Mouse (Mus musculus) megakaryocyte, embryonic 14.5 days (primary cell): ENCODE measurements around the gene Zfx.

Experiments
- FLI1 ChIP-seq: IDR thresholded peaks from 2 replicates; pipeline ENCODE4 v1.6.1; 2012; ENCODE audit warnings: low read length, inconsistent platforms, mixed read lengths
- GATA1 ChIP-seq: IDR thresholded peaks from 3 replicates; pipeline ENCODE4 v1.6.1; 2012; ENCODE audit warnings: mixed read lengths, low read length, inconsistent platforms, borderline replicate concordance

DNA sequence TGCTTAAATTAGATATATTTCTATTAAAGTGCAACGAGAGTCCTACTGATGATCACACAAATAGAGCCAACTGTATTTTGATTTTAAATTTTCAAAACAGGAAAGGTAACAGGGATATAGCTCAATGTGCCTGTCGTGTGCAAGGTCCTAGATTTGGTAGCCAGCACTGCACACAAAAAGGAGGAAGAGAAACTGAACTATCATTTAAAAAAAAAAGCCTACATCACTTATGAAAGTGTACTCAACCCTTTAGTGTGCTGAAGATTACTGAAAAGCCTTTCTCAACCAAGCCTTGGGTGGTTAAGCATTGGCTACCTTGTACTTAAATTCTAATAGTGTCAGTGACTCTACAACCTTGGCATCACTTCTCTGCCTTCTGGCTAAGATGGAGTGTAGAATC is 2.4 kb upstream of the Zfx start:
- TF ChIP-seq GATA1, result no peak
- no peak for TF ChIP-seq FLI1
